In genomic region chr7:46144061-46144460, GRCm38 (mm10) we compare ENCODE assay signal across 19 mouse cellular contexts. TPM values are rescaled to one million over a fixed set of nuclear protein-coding genes. Genes with fewer than 3 reads are reported as not detected.
DNase-seq lines count a peak whose midpoint lies in the region; ATAC-seq lines count a peak whose summit lies in the region.
"Had no signal": no experiment of that assay in that cellular context is flagged by ENCODE, and none has a peak within 500 bp of the region (broad histone marks: within the 10 kb centered on the region; RNA-seq: fewer than 3 reads in every experiment).

No protein-coding gene starts in this region.

- no peak overlapping the region for H3K9ac ChIP-seq in midbrain, embryonic 14.5 days (replicated peaks; ENCODE audit: low read length)
- 0 out of 2 replicates have a peak overlapping the region, but pooled peaks have one; percentile 1 for H3K9ac ChIP-seq in hindbrain, embryonic 14.5 days
- H3K9ac ChIP-seq in neural tube, embryonic 15.5 days (replicated peaks), result no peak overlapping the region
- H3K9ac ChIP-seq: forebrain, embryonic 13.5 days; liver, embryonic 15.5 days had no signal

- no peak overlapping the region for H3K4me2 ChIP-seq in midbrain, embryonic 14.5 days (ENCODE audit: low read length)
- H3K4me2 ChIP-seq in hindbrain, embryonic 14.5 days (replicated peaks), result no peak overlapping the region
- no peak overlapping the region for H3K4me2 ChIP-seq in neural tube, embryonic 15.5 days
- H3K4me2 ChIP-seq: forebrain, embryonic 13.5 days; heart, embryonic 11.5 days; liver, embryonic 15.5 days had no signal

- DNase-seq in midbrain, embryonic 14.5 days, result no peak
- no peak for DNase-seq in midbrain, embryonic 10.5 days (ENCODE audit: low spot score)
- peak; percentile 53 to 56 for DNase-seq in cerebellum, postnatal 10 days
- no peak for DNase-seq in hindbrain, embryonic 14.5 days (ENCODE audit: low spot score)
- DNase-seq in yolk sac, embryonic 10.5 days (ENCODE audit: low spot score), result no peak
- DNase-seq in left cerebral cortex, adult 18-20 months (ENCODE audit: low spot score in 2 of 2), result no peak
- DNase-seq: adrenal gland, postnatal 25 days; kidney, adult 11 months; spleen, adult 18-20 months; thymus, adult 2 months had no signal

- no peaks in the 10 kb centered on the region for H3K36me3 ChIP-seq in midbrain, embryonic 14.5 days (ENCODE audit: control insufficient read depth, insufficient read depth, low read length)
- H3K36me3 ChIP-seq in midbrain, embryonic 10.5 days, result no peaks in the 10 kb centered on the region
- H3K36me3 ChIP-seq in hindbrain, embryonic 14.5 days (replicated peaks; ENCODE audit: control insufficient read depth, insufficient read depth), result no peaks in the 10 kb centered on the region
- no peaks in the 10 kb centered on the region for H3K36me3 ChIP-seq in neural tube, embryonic 15.5 days
- H3K36me3 ChIP-seq: liver, embryonic 15.5 days had no signal

- WGBS in midbrain, embryonic 14.5 days, result 69% methylated on average over 8 of the region's 8 CpGs
- 82% methylated on average over 8 of the region's 8 CpGs for WGBS in midbrain, embryonic 10.5 days
- WGBS in hindbrain, embryonic 14.5 days, result 52% methylated on average over 8 of the region's 8 CpGs
- WGBS in neural tube, embryonic 15.5 days, result 52% methylated on average over 8 of the region's 8 CpGs

- 0 out of 2 replicates have a peak overlapping the region, but pooled peaks have one; percentile 20 for H3K27ac ChIP-seq in midbrain, embryonic 14.5 days (replicated peaks; ENCODE audit: low read depth, low read length)
- no peak overlapping the region for H3K27ac ChIP-seq in midbrain, embryonic 10.5 days (replicated peaks)
- H3K27ac ChIP-seq in hindbrain, embryonic 14.5 days, result peak overlapping the region; percentile 27; the same call in 1 of the 2 replicates
- peak overlapping the region; percentile 41 for H3K27ac ChIP-seq in neural tube, embryonic 15.5 days (replicated peaks)
- H3K27ac ChIP-seq: forebrain, embryonic 13.5 days; kidney, postnatal 0 days; liver, embryonic 15.5 days had no signal

- H3K4me3 ChIP-seq in midbrain, embryonic 14.5 days (replicated peaks; ENCODE audit: low read depth, low read length), result no peak overlapping the region
- no peak overlapping the region for H3K4me3 ChIP-seq in midbrain, embryonic 10.5 days
- no peak overlapping the region for H3K4me3 ChIP-seq in hindbrain, embryonic 14.5 days (replicated peaks; ENCODE audit: low read length)
- H3K4me3 ChIP-seq in neural tube, embryonic 15.5 days (replicated peaks), result no peak overlapping the region
- H3K4me3 ChIP-seq: forebrain, embryonic 13.5 days; liver, embryonic 15.5 days; myocyte had no signal

- peaks cover 4% of the 10 kb centered on the region for H3K4me1 ChIP-seq in midbrain, embryonic 14.5 days (ENCODE audit: control insufficient read depth, insufficient read depth, low read length)
- no peaks in the 10 kb centered on the region for H3K4me1 ChIP-seq in midbrain, embryonic 10.5 days
- no peaks in the 10 kb centered on the region for H3K4me1 ChIP-seq in hindbrain, embryonic 14.5 days (replicated peaks; ENCODE audit: control insufficient read depth, insufficient read depth, low read length)
- peaks cover 8% of the 10 kb centered on the region for H3K4me1 ChIP-seq in neural tube, embryonic 15.5 days
- H3K4me1 ChIP-seq: liver, embryonic 15.5 days had no signal

- ATAC-seq in midbrain, embryonic 14.5 days (ENCODE audit: low FRiP score, low TSS enrichment), result no peak
- peak; percentile 38; the same call in 1 of the 2 replicates for ATAC-seq in hindbrain, embryonic 14.5 days (ENCODE audit: low FRiP score)
- ATAC-seq in neural tube, embryonic 15.5 days (ENCODE audit: low FRiP score), result 0 out of 2 replicates have a peak, but pooled peaks have one; percentile 39
- ATAC-seq: forebrain, embryonic 13.5 days; lung, postnatal 0 days; Patski had no signal

- no peaks in the 10 kb centered on the region for H3K9me3 ChIP-seq in midbrain, embryonic 14.5 days (ENCODE audit: control insufficient read depth, low read length)
- no peaks in the 10 kb centered on the region for H3K9me3 ChIP-seq in midbrain, embryonic 10.5 days (replicated peaks)
- H3K9me3 ChIP-seq in hindbrain, embryonic 14.5 days (ENCODE audit: control insufficient read depth, low read length), result no peaks in the 10 kb centered on the region
- no peaks in the 10 kb centered on the region for H3K9me3 ChIP-seq in neural tube, embryonic 15.5 days (replicated peaks)
- H3K9me3 ChIP-seq: forebrain, embryonic 13.5 days; liver, embryonic 15.5 days had no signal

- H3K27me3 ChIP-seq in midbrain, embryonic 14.5 days (ENCODE audit: control insufficient read depth, insufficient read depth, low read length), result no peaks in the 10 kb centered on the region
- no peaks in the 10 kb centered on the region for H3K27me3 ChIP-seq in midbrain, embryonic 10.5 days (ENCODE audit: low read depth, poor library complexity, severe bottlenecking)
- H3K27me3 ChIP-seq in hindbrain, embryonic 14.5 days (ENCODE audit: control insufficient read depth, insufficient read depth, low read length), result no peaks in the 10 kb centered on the region
- H3K27me3 ChIP-seq in neural tube, embryonic 15.5 days (replicated peaks), result peaks cover 5% of the 10 kb centered on the region; the same call in 1 of the 2 replicates
- H3K27me3 ChIP-seq: forebrain, embryonic 13.5 days; Patski had no signal

RNA-seq across cellular contexts. Expression of gene Abcc8, which starts 35.8 kb away (rescaled TPM):
- polyA plus RNA-seq in midbrain, embryonic 14.5 days (2014; fragmentation: Nextera tagmentation; extraction: Ambion mirVana), result 3.0 and 6.0 TPM in 2 replicates
- 0.70 and 0.74 TPM in 2 replicates for polyA plus RNA-seq in midbrain, embryonic 10.5 days (2016; fragmentation: Nextera tagmentation; extraction: Ambion mirVana)
- polyA plus RNA-seq in hindbrain, embryonic 14.5 days (2014; fragmentation: Nextera tagmentation; extraction: Ambion mirVana), result 10.6 and 13.8 TPM in 2 replicates
- 11.2 and 12.4 TPM in 2 replicates for polyA plus RNA-seq in neural tube, embryonic 15.5 days (2015; fragmentation: Nextera tagmentation; extraction: Ambion mirVana)
- total RNA-seq in left cerebral cortex, adult 18-20 months (2021), result 10 to 100 TPM; 34.8 to 39.2 TPM
- total RNA-seq: megakaryocyte, adult 5-6 weeks had no signal
- polyA plus RNA-seq: Patski had no signal

RNA-seq across cellular contexts. Expression of gene Kcnj11, which starts 43.5 kb away (rescaled TPM):
- polyA plus RNA-seq in midbrain, embryonic 14.5 days (2014; fragmentation: Nextera tagmentation; extraction: Ambion mirVana), result 1.6 and 2.0 TPM in 2 replicates
- 0.12 and 0.19 TPM in 2 replicates for polyA plus RNA-seq in midbrain, embryonic 10.5 days (2016; fragmentation: Nextera tagmentation; extraction: Ambion mirVana)
- 1.2 and 1.5 TPM in 2 replicates for polyA plus RNA-seq in hindbrain, embryonic 14.5 days (2014; fragmentation: Nextera tagmentation; extraction: Ambion mirVana)
- polyA plus RNA-seq in neural tube, embryonic 15.5 days (2015; fragmentation: Nextera tagmentation; extraction: Ambion mirVana), result 1.9 and 2.7 TPM in 2 replicates
- total RNA-seq in left cerebral cortex, adult 18-20 months (2021), result 10 to 100 TPM; 38.7 to 43.1 TPM
- total RNA-seq: megakaryocyte, adult 5-6 weeks had no signal

Comparison
In these comparisons a context has a peak if more than half of its experiments do, and no peak if none do; other contexts are left out.
1. DNase-seq: peak in cerebellum, postnatal 10 days (2 of 2); none in midbrain, embryonic 14.5 days (single experiment), midbrain, embryonic 10.5 days (single experiment), hindbrain, embryonic 14.5 days (single experiment), yolk sac, embryonic 10.5 days (single experiment) and left cerebral cortex, adult 18-20 months (0 of 2).